Mouse (Mus musculus) C2C12 (cell line): Measurements from ENCODE around the gene Ccr7. TPM values are rescaled to one million over a fixed set of nuclear protein-coding genes. Genes with fewer than 3 reads are reported as not detected.

ENCODE experiments used
- H3K27me3 ChIP-seq: one replicate; pipeline ENCODE4 v1.6.1; 2011; ENCODE audit not compliant: control insufficient read depth, insufficient read depth, insufficient read length
- H3K36me3 ChIP-seq: one replicate; pipeline ENCODE4 v1.6.1; 2011; ENCODE audit not compliant: control insufficient read depth, insufficient read depth
- H3K4me3 ChIP-seq: one replicate; pipeline ENCODE4 v1.5.1; 2011; ENCODE audit warnings: mild to moderate bottlenecking, control low read depth; ENCODE audit not compliant: poor library complexity, insufficient read depth, severe bottlenecking
- H3K79me2 ChIP-seq: one replicate; pipeline ENCODE4 v1.6.1; 2011; ENCODE audit not compliant: control insufficient read depth, insufficient read depth
- H3K79me3 ChIP-seq: one replicate; pipeline ENCODE4 v1.6.1; 2011; ENCODE audit warnings: low read depth, control low read depth
- H3ac ChIP-seq: one replicate; pipeline ENCODE3; 2011; ENCODE audit warnings: low read depth; ENCODE audit not compliant: control insufficient read depth, insufficient read length
- CEBPB ChIP-seq: IDR thresholded peaks from one replicate; pipeline ENCODE4 v1.6.1; 2011; ENCODE audit warnings: low read depth, mild to moderate bottlenecking, control low read depth, moderate library complexity
- CTCF ChIP-seq: IDR thresholded peaks from one replicate; pipeline ENCODE4 v1.5.1; 2011; ENCODE audit not compliant: control insufficient read depth, insufficient read depth, insufficient read length
- FOSL1 ChIP-seq: IDR thresholded peaks from one replicate; pipeline ENCODE4 v1.8.0; 2011; ENCODE audit warnings: mild to moderate bottlenecking, low read length; ENCODE audit not compliant: poor library complexity, insufficient read depth, severe bottlenecking
- MAX ChIP-seq: IDR thresholded peaks from one replicate; pipeline ENCODE4 v1.6.1; 2011; ENCODE audit warnings: mild to moderate bottlenecking, control low read depth
- MYOD1 ChIP-seq: IDR thresholded peaks from one replicate; pipeline ENCODE4 v1.6.1; 2011; ENCODE audit warnings: low read depth; ENCODE audit not compliant: control insufficient read depth, insufficient read length
- MYOG ChIP-seq: IDR thresholded peaks from one replicate; pipeline ENCODE4 v1.6.1; 2011; ENCODE audit not compliant: control insufficient read depth, insufficient read length; ENCODE audit errors: extremely low read depth
- USF1 ChIP-seq: IDR thresholded peaks from one replicate; pipeline ENCODE4 v1.6.1; 2011; ENCODE audit warnings: low read depth, mild to moderate bottlenecking, control low read depth, moderate library complexity
- polyA plus RNA-seq: library from polyadenylated mRNA; unstranded; fragments of >200 nt; fragmentation: generic; extraction: Trizol; gene quantifications from one replicate; pipeline ENCODE4 v1.2.1, GENCODE M21; 2012; ENCODE audit warnings: missing spikeins

The Ccr7 gene
- polyA plus RNA-seq, 1 experiment = 0.02 TPM

DNA sequence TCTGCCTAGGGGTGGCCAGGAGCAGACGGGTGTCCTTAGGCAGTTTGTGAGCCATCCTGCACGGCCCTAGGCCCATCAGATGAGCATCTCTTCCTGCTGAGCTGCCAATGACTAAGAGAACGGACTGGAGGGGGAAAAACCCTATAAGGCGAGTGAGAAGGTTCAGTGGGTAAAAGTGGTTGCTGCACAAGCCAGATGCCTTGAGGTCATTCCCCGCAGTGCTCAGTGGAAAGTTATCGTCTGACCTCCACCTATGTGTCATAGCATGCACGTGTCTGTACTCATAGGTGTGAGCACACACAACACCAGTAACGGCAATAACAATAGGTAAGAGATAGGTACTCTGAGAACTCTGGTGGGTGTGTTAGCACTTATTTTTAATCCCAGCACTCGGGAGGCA, 56.0 kb downstream of the Ccr7 start:
- H3K4me3 ChIP-seq = no peak overlapping the region
- TF ChIP-seq USF1 = no peak
- no peak for TF ChIP-seq MYOD1
- TF ChIP-seq FOSL1 = no peak
- TF ChIP-seq MYOG = no peak
- no peak for TF ChIP-seq MAX
- TF ChIP-seq CEBPB = no peak
- no peak for TF ChIP-seq CTCF

DNA sequence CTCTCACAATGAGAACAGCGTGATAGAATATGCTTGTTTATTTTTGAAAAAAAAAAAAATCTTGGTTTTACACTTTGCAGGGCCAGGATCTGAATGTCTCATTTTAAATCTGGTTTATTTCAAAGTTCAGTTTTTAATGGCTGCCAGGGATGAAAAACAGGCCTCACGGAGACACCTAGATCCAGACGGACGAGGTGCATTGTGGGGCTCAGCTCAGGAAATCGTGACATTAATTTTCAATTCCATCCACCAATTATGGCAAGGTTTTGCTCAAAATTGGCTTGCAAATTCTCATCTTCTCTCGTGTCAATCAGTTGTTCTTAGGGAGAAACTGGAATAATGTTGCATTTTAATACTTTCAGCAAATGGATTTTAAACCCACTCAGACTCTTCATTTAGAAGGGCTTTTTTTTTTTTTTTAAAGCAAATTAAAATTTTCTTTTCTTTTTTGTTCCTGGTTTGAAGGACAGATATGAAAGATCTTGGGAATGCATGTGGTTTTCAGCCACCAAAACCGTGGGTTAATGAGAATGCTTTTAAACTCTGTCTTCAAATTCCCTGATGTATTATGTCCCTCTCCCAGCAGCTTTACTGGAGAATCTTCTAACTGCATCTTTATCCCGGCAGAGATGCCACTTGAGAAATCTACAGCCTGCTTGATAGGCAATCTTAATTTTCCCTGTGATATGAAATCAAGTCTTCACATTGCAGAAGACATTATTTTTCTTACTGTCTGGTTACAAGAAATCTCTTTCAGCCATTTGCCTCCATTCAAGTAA, 57.7 kb downstream of the Ccr7 start:
- H3K79me2 ChIP-seq = no peaks in the 10 kb centered on the region
- no peak for TF ChIP-seq USF1
- no peak overlapping the region for H3K4me3 ChIP-seq
- no peaks in the 10 kb centered on the region for H3K27me3 ChIP-seq
- no peaks in the 10 kb centered on the region for H3K79me3 ChIP-seq
- no peaks in the 10 kb centered on the region for H3K36me3 ChIP-seq
- no peak overlapping the region for H3ac ChIP-seq

More for the DNA sequence above, 56.0 kb downstream of the Ccr7 start:
- Histone ChIP-seq H3ac (no peak overlapping the region), H3K79me2 (no peaks in the 10 kb centered on the region), H3K36me3 (no peaks in the 10 kb centered on the region), H3K79me3 (no peaks in the 10 kb centered on the region), H3K27me3 (no peaks in the 10 kb centered on the region)

DNA sequence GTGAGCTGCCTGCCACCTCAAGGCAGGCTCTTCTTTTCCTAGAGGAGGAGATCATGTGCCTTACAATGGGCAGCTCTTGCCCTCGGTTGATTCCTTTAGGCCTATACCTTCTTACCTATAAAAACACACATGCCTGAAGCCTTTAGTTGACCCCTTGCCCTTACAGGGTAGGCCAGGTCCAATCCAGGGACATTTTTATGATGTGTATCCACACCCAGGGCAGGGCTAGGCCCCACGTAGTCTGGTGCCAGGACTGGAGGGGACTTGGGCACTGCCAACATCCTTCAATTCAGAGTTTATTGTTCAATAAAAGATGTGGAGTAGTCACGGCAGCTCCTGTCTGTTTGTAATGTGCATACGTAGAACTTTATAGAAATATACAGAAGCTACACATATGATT, 58.5 kb downstream of the Ccr7 start:
- Histone ChIP-seq H3K27me3 (no peaks in the 10 kb centered on the region), H3K4me3 (no peak overlapping the region), H3K36me3 (no peaks in the 10 kb centered on the region), H3K79me2 (no peaks in the 10 kb centered on the region), H3K79me3 (no peaks in the 10 kb centered on the region), H3ac (no peak overlapping the region)
- TF ChIP-seq MAX (no peak), CTCF (no peak), CEBPB (no peak), USF1 (no peak), MYOG (no peak), MYOD1 (no peak), FOSL1 (no peak)

DNA sequence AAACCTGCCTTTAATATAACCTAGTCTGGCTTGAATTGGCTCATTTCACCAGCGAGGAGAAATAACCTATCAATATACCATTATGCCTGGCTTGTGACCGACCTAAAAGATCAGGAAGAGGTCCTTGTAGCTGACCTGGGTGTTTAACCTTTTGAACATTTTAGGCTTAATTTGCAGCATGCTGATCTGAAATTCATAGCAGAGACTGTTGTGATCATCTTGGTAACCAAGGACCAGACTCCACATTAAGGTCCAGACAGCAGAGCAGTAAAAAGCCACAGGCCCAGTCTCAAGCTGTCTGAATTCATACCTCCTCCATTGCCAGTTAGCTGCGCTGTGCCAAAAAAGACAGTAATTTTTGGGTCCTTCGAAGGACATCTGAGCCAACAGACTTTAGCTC, 59.1 kb downstream of the Ccr7 start:
- Histone ChIP-seq H3K36me3 (no peaks in the 10 kb centered on the region), H3K79me2 (no peaks in the 10 kb centered on the region), H3K27me3 (no peaks in the 10 kb centered on the region), H3ac (no peak overlapping the region), H3K4me3 (no peak overlapping the region), H3K79me3 (no peaks in the 10 kb centered on the region)
- TF ChIP-seq FOSL1 (no peak), MYOG (no peak), MAX (no peak), USF1 (no peak), MYOD1 (no peak), CEBPB (no peak), CTCF (no peak)

DNA sequence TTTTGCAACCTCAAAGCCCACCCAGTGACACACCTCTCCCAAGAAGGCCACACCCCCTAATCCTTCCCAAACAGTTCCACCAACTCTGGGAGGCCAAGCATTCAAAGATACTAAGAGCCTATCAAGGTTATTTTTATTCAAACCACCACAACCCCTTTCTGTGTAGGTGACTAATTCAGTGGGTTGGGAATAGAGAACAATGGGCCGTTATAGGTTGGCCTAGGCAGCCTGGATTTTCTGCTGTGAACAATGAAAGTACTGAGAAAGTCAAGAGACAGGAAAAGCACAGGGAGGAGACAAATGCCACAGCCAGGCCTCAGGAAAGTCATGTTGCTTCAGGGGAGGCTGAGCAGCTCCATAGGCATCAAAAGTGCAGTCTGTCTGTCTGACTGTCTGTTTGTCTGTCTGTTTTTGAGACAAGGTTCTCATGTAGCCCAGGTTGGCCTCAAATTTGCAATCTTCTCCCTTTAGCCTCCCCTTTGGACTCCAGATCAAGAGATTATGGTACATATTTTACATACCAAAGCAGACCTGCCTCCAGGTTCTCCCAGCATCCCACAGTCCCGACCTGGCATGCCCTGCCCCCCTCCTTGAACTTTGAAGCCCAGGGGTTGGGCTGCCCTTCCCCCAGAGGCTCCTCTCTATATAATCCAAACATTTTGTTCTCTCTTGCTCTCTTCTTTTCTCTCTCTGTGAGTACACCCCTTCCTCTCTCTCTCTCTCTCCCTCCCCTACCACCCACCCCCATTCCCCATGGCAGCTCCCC, 59.8 kb downstream of the Ccr7 start:
- Histone ChIP-seq H3K36me3 (no peaks in the 10 kb centered on the region), H3K79me3 (no peaks in the 10 kb centered on the region), H3K4me3 (no peak overlapping the region), H3ac (no peak overlapping the region), H3K27me3 (no peaks in the 10 kb centered on the region), H3K79me2 (no peaks in the 10 kb centered on the region)
- TF ChIP-seq FOSL1 (no peak), CTCF (no peak), USF1 (no peak), MYOD1 (no peak), CEBPB (no peak), MAX (no peak), MYOG (no peak)

Other genes with a start within 250 kb of the Ccr7 start
- gene Cdc6, start 247.3 kb downstream of the Ccr7 start, polyA plus RNA-seq = 24.1 TPM
- 31.9 TPM for gene Rara, start 227.3 kb downstream of the Ccr7 start, polyA plus RNA-seq
- not detected for gene Gjd3, start 172.1 kb downstream of the Ccr7 start, polyA plus RNA-seq
- gene Top2a, start 130.9 kb downstream of the Ccr7 start, polyA plus RNA-seq = 83.8 TPM
- gene Igfbp4, start 113.8 kb downstream of the Ccr7 start, polyA plus RNA-seq = 38.5 TPM
- 0.18 TPM for gene Tns4, start 65.8 kb downstream of the Ccr7 start, polyA plus RNA-seq
- gene Smarce1, start 75.9 kb upstream of the Ccr7 start, polyA plus RNA-seq = 103 TPM
- gene Krt222, start 89.0 kb upstream of the Ccr7 start, polyA plus RNA-seq = not detected
- gene Krt24, start 130.2 kb upstream of the Ccr7 start, polyA plus RNA-seq = not detected
- not detected for gene Krt25, start 167.9 kb upstream of the Ccr7 start, polyA plus RNA-seq
- not detected for gene Krt26, start 182.9 kb upstream of the Ccr7 start, polyA plus RNA-seq
- not detected for gene Krt27, start 196.0 kb upstream of the Ccr7 start, polyA plus RNA-seq
- gene Krt28, start 219.8 kb upstream of the Ccr7 start, polyA plus RNA-seq = 0.02 TPM
- 3.7 TPM for gene Krt10, start 234.3 kb upstream of the Ccr7 start, polyA plus RNA-seq